Mouse (Mus musculus): ENCODE data around the gene Gm45261. TPM values are rescaled to one million over a fixed set of nuclear protein-coding genes. Genes with fewer than 3 reads are reported as not detected.

Gm45261 gene
- not detected for total RNA-seq (2023)

GRCm38 (mm10) chr1:80461348-80461747 is at the start of gene Gm45261:
Gene Gm45261, minus strand, starts transcription at chr1:80461448.

Other genes with a start within 250 kb of the Gm45261 start
- gene Fam124b, start 243.0 kb downstream of the Gm45261 start, total RNA-seq (2023): under 1 TPM; 0.24 to 0.39 TPM
- 100 to 1,000 TPM; 108 to 113 TPM for gene Cul3, start 121.0 kb downstream of the Gm45261 start, total RNA-seq (2023)

All from monocyte, adult 59 days (primary cell).